Mouse (Mus musculus) layer of hippocampus, postnatal 36 days (tissue): ENCODE measurements around the gene Echdc2. TPM values are rescaled to one million over a fixed set of nuclear protein-coding genes. Genes with fewer than 3 reads are reported as not detected.
"Not testable (repeated sequence)": the region's sequence is repeated elsewhere in the genome, so short reads cannot be mapped to it uniquely, and the experiment has no call there.

Source experiments
- DNase-seq, 2 experiments: peaks; one replicate each; pipeline ENCODE4 v3.0.0; 2022
- total RNA-seq, 2 experiments: library from RNA; stranded (reverse); gene quantifications; 2 replicates each; pipeline ENCODE4 v1.2.3; 2021

Echdc2 gene
- 10 to 100 TPM; 15.7 to 16.7 TPM for total RNA-seq

GRCm38 (mm10) chr4:108165152-108165895, at the start of gene Echdc2:
TSS of gene Echdc2 (plus strand) at chr4:108165437.
- DNase-seq: peak in 1 of 2 experiments; percentile 9

- no peak for DNase-seq
Observed at GRCm38 (mm10) chr4:108116466-108116865, 48.8 kb upstream of the Echdc2 start.

- no peak for DNase-seq
Observed at GRCm38 (mm10) chr4:108117488-108117887, 47.7 kb upstream of the Echdc2 start.

GRCm38 (mm10) chr4:108117924-108118876, 47.0 kb upstream of the Echdc2 start:
- peak; percentile 92 to 93 for DNase-seq

DNA sequence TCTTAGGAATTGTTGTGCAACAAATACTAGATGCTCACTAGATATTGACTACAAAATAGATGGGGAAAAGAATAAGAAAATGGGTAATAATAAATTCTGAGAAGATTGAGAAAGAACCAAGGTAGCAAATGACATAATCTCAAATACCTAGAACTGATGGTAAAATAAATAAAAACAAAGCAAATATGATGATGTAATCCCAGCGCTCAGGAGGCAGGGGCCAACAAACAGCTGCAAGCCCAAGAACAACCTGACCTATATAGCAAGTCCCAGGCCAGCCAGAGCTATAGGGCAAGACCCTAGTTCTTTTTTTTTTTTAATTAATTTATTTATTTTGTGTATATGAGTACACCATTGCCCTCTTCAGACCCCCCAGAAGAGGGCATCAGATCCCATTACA, 41.1 kb upstream of the Echdc2 start:
- no peak for DNase-seq

GRCm38 (mm10) chr4:108126260-108126659, 39.0 kb upstream of the Echdc2 start:
- no peak for DNase-seq

DNA sequence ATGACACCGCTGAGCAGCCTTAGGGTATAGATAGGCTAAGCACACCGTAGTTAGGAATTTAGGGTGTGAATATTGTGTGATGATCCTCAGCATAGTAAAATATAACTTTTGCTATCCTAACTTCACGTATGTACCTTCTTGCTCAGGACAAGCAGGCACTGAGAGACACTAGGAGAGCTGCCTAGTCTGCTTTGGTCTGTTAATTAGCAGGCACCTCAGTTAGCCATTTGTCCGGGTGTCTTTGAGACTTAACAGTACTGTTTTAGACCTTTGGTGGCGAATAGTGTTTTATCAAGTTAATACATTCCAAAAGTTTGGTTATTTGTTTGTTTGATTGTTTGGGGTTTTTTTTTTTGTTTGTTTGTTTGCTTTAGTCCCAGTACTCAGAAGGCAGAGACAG, 37.7 kb upstream of the Echdc2 start:
- no peak for DNase-seq

DNA sequence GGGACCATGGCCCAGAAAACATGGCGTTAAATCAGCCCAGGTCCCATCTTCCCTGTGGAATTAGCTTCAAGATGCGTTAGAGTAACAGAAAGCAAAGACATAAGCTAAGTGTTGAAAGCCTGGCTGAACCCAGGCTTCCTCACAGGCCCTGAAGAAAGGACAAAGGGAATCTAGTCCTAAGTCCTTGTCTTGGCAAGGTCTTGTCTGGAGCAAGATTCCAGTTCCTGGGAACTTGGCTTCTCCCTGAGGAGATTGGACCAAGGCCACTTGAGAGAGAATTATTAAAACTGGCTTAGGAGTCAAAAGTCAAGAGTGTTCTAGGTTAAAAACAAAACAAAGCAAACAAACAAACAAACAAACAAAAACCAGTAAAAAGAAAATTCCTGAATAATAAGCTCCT, 36.9 kb upstream of the Echdc2 start:
- DNase-seq: no peak

- no peak for DNase-seq
Observed at GRCm38 (mm10) chr4:108130452-108130851, 34.8 kb upstream of the Echdc2 start.

DNA sequence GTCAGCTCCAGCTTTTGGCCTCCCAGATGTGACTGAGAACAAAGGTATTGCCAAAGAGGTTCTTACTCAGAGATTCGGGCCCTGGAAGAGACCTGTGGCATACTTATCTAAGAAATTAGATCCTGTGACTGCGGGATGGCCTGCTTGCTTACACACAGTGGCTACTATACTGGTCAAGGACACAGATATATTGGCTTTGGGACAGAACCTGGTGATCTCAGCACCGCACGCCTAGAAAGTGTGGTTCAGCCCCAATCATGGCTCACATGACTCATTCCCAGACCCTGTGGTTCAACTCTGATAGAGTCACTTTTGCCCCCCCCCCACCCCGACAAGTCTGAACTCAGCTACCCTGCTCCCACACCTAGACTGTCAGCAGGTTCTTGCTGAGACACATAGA, 28.3 kb upstream of the Echdc2 start:
- DNase-seq: no peak

DNA sequence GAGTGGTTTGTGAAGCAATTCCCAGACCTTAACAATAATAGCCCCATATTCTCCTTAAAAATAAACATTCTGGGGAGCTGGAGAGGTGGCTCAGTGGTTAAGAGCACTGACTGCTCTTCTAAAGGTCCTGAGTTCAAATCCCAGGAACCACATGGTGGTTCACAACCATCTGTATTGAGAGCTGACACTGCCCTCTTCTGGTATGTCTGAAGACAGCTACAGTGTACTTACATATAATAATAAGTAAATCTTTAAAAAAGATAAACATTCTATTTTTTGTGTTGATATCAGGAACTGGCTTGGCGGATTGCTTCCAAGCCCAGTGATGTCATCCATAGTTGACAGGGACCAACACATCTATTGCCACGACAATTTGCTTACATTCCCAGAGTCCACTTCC, 22.1 kb upstream of the Echdc2 start:
- DNase-seq: not testable (repeated sequence)

- DNase-seq: no peak
Observed at GRCm38 (mm10) chr4:108143778-108144177, 21.5 kb upstream of the Echdc2 start.

DNA sequence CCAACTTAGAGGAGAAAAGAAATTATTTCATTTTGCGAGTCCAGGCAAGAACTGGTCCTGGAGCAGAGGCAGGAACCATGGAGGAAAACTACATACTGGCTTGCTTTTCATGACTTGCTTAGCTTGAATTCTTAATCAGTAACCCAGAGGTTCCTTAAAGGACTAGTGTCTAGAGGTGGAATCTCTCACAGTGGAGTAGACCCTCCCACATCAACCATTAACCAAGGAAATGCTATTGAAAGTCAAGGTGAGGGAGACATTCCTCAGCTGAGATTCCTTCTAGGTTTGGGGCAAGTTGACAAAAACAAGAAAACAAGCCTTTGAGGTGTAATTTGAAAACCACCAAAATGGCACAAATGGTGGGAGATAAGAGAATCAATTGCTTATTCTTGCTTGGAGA, 20.4 kb upstream of the Echdc2 start, which contains the start of gene Scp2:
Gene Scp2 (minus strand): TSS at position 119 of the 400 bp plus-strand sequence.
- DNase-seq: no peak

DNA sequence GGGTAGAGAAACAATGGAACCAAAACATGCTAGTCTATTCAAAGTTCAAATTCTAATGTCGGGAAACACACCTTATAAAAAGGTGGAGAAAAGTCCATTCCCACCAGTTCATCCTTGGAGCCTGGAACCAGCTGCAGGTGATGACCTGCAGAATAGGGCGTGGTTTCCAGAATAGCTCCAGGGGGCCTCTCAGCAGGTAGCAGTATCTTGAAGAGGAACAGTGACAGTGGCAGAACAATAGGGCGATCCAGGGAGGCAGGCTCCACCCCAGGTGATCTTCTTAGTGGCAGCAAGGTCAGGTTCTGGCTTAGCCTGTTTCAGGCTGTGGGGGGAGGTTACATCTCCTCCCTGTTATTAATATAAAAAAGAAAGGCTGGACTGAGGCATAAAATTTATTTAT, 19.7 kb upstream of the Echdc2 start:
- not testable (repeated sequence) for DNase-seq

DNA sequence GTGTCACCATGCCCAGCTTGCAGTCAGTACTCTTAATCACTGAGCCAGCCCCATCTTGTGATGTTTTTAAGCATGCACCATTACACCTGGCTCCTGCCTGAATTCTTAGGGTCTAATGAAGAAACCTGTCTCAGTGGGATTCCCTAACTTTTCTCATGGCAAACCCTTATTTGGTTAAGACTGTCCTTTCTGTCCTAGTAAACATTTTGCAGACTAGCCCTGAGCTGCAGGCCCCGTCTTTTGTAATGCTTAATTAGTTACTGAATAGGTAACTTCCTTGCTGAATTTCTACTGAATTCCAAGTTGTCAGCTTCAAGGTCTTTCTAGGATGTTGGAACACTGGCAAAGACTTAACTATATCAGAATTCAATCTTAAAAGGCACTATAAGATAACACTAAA, 10.1 kb upstream of the Echdc2 start:
- DNase-seq: not testable (repeated sequence)

DNA sequence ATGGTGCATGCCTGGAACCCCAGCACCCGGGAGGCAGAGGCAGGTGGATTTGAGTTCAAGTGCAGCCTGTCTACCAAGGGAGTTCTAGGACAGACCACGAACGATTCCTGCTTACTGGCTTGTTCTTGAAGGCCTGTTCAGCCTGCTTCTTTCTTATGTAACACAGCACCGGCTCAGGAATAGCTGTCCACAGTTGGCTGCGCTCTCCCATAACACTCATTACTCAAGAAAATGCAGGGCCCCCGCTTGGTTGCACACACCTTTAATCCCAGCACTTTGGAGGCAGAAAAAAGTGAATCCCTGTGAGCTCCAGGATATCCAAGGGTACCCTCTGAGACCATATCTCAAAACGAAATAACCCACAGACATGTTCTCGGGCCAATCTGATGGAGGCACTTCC, 3.3 kb upstream of the Echdc2 start:
- DNase-seq: no peak

GRCm38 (mm10) chr4:108163291-108163690, 1.9 kb upstream of the Echdc2 start:
- DNase-seq: no peak

GRCm38 (mm10) chr4:108166874-108167273, 1.6 kb downstream of the Echdc2 start:
- no peak for DNase-seq

- no peak for DNase-seq
Observed at GRCm38 (mm10) chr4:108168056-108168455, 2.8 kb downstream of the Echdc2 start.

- no peak for DNase-seq
Observed at GRCm38 (mm10) chr4:108182278-108182677, 17.0 kb downstream of the Echdc2 start.

DNA sequence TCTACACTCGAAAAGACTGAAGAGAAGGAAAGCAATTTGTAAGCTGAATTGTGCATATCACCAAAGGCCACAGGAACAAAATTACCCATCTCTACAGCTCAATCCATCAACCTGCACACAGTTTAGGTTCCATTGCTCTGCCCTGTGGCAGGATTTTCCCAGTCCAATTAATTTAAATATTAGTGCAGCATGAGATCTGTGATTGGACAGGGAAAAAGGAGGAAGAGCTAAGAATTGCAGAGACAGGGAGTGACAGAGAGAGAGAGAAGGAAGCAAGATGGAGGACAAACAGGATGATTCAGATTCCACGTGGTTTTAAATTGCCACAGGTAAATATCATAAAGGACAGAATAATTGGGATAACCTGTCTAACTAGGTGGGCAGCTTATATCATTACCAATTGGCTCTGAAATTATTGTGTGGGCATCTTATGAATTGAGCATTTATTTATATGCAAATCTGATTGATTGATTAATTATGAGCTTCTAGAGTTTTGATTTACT, 27.6 kb downstream of the Echdc2 start:
- no peak for DNase-seq

DNA sequence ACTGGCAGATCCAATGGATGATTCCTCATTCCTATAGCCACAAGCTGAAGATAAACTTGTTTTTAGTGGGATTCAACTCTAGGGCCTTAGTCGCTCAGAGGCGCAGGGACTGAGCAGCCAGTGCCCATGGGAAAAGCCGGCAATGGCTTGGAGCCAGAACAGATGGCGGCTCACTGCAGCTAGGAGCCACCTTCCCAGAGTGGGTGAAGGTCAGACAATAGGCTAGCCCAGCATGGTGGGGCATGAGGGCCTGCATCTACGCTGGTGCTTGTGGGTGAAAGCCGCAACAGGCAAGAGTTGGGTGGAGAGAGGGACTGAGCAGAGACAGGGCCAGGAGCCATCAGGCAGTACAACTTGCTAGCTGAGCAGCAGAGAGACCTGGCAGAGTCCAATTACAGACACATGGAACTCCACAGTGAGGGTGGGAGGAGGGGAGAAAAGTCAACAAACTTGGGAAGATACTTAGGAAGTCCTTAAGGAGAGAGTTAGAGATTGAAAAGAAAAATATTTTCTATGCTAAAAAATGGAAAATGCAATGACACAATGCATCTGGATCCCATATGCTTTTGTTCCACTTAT, 31.1 kb downstream of the Echdc2 start:
- DNase-seq: peak in 1 of 2 experiments; percentile 7

GRCm38 (mm10) chr4:108199236-108199635, 34.0 kb downstream of the Echdc2 start:
- no peak for DNase-seq
